Mouse (Mus musculus) T-helper 2 cell (primary cell): ENCODE measurements around the gene Dnhd1.
"Not testable (repeated sequence)": the region's sequence is repeated elsewhere in the genome, so short reads cannot be mapped to it uniquely, and the experiment has no call there.

Experiments
- in situ Hi-C: fragments of 300-600 bp; cut with MboI, MseI; formaldehyde crosslinking; loops from one replicate; pipeline ENCODE4 v1.15.1; 2025; ENCODE audit warnings: high pct_unique_total_duplicates

Dnhd1 gene

DNA sequence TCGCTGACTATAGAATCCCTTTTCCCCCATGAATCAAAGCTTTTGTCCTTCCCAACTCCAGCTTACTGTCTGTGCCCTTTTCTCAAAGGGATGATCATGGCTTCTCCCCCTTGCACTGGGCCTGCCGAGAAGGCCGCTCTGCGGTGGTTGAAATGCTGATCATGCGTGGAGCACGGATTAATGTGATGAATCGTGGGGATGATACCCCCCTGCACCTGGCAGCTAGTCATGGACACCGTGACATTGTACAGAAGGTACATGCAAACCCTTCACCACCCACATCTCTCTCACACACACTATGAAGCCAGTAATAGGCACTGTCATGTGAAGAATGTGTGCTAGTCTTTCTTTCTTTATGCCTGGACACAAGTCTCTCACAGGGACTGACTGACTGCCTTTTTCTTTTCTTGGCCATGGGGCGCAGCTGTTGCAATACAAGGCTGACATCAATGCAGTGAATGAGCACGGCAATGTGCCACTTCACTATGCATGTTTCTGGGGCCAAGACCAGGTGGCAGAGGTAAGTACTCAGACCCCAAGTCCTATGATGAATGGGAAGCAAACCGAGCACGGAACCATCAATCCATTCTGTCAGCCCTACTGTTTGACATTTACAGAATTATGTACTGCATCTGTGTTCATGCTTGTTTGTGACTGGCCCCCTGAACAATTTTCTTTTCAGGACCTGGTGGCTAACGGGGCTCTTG lies 89.6 kb downstream of the Dnhd1 start:
- in situ Hi-C loops = no loop called here

- in situ Hi-C loops = no loop called here
Observed at GRCm38 (mm10) chr7:105740851-105741250, 90.2 kb downstream of the Dnhd1 start.

GRCm38 (mm10) chr7:105741978-105742377 lies 91.4 kb downstream of the Dnhd1 start:
- in situ Hi-C loops = no loop called here

GRCm38 (mm10) chr7:105742539-105743215 lies 92.0 kb downstream of the Dnhd1 start:
- in situ Hi-C loops = not testable (repeated sequence)

GRCm38 (mm10) chr7:105743246-105743925 lies 92.8 kb downstream of the Dnhd1 start:
- in situ Hi-C loops = not testable (repeated sequence)

DNA sequence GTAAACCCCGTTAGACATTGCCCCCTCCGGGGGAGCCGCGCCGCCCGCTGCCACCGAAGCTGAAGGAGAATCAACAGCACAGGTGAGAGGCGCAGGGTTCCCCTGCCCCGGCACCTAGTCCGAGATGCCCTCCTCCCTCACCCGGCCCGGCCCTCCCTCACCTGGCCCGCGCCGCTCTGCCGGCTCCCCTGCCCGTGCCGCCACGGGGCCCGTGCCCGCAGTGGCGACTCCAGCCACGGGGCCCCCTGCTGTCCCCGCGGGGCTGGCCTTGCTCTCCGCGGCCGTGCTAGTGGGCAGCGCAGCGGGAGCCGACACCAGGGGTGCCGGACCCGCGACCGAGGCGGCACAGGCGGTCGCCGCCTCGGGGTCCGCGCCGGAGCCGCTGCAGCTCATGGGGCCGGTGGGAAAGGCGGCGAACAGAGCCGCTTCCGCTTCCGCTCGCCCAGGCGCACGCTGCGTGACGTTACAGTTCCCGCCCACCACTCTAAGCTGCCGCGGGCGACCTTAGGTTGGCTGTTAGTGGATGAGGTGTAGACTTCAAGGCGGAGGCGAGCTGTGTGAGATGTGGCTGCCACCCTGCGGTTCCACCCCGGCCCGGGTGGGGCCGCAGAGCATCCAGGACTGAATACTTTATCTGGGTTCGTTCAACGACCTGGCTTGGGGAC lies 93.4 kb downstream of the Dnhd1 start, which contains the start of gene Taf10:
Gene Taf10 (minus strand): TSS at position 436 of the 665 bp plus-strand sequence.
- in situ Hi-C loops = no loop called here

GRCm38 (mm10) chr7:105747776-105748175 lies 97.1 kb downstream of the Dnhd1 start:
- in situ Hi-C loops = no loop called here

GRCm38 (mm10) chr7:105751491-105752433 lies 101.1 kb downstream of the Dnhd1 start, which contains the start of gene Tpp1:
Tpp1 (minus strand) TSS chr7:105752235.
- in situ Hi-C loops = no loop called here

DNA sequence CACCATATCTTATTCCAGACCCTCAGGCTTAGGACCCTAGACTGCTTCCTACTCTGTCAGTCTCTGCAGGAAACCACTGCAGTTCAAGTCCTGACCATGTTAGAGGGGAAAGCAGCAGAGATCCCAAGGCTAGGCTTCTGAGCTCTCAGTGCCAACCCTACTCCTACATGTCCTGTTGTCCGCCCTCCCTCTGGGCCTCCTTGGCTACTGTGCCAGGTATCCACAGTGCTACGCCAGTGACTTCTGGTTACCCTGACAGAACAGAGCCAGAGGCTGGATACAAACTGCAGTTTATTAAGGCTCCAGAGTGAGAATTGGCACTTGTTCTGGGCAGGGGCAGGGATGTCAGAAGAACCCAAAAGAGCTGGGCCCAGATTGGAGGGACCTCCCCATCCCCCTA lies 102.1 kb downstream of the Dnhd1 start:
- in situ Hi-C loops = no loop called here

DNA sequence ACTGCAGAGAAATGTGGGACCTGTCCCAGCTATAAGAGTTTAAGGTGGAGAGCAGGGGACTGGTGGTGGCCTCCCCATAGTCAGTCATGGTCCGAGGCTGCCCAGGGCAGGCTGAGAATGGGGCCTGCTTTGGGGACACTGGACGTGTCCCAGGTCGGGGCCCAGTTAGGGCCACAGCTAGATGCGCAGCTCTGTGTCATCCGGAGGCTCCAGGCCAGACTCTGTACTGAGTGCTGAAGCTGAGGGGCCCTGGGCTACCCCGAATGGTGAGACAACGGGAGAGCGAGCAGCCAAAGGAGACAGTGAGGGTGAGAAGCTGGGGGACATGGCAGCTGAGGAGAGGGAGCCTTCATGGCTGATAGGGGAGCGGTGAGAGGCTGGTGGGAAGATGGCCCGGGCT lies 102.7 kb downstream of the Dnhd1 start:
- in situ Hi-C loops = no loop called here

- in situ Hi-C loops = no loop called here
Observed at GRCm38 (mm10) chr7:105761813-105762484, 111.3 kb downstream of the Dnhd1 start.

GRCm38 (mm10) chr7:105762517-105763270 lies 112.1 kb downstream of the Dnhd1 start:
- in situ Hi-C loops = no loop called here

GRCm38 (mm10) chr7:105764331-105764730 lies 113.7 kb downstream of the Dnhd1 start:
- in situ Hi-C loops = no loop called here

DNA sequence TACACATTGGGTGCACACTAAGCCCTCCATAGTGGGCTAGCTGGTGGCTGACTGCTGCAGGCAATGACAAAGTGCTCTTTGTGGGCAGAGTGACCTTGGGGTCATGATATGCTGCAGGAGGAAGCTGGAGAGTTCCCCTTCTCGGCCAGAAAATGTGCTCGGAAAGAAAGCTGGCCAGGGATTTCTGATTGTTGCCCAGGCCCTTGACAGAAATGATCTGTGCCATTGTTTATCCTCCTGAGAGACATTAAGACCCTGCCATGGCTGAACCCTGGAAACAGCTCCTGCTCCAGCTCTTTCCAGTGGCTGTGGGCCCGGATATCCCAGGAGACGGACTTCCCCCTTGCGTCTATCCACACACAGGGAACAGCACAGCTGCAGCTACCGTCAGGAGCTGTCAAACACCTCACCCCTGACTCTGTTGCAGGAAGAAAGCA lies 117.1 kb downstream of the Dnhd1 start:
- in situ Hi-C loops = no loop called here

GRCm38 (mm10) chr7:105769959-105770358 lies 119.3 kb downstream of the Dnhd1 start:
- in situ Hi-C loops = no loop called here
